Mouse (Mus musculus) cortical plate, adult 2 months (tissue): ENCODE results near the gene Ablim1.

ENCODE experiments used
- CTCF ChIP-seq: fragments of 200-500 bp; IDR thresholded peaks from 2 replicates; pipeline ENCODE4 v1.5.1; 2011; ENCODE audit warnings: mild to moderate bottlenecking, control low read depth, low read length; ENCODE audit not compliant: insufficient read depth; ENCODE audit errors: extremely low read depth
- POLR2A ChIP-seq: fragments of 200-500 bp; IDR thresholded peaks from 2 replicates; pipeline ENCODE4 v1.6.1; 2011; ENCODE audit warnings: mild to moderate bottlenecking, low read length, control low read depth; ENCODE audit not compliant: insufficient read depth; ENCODE audit errors: extremely low read depth

DNA sequence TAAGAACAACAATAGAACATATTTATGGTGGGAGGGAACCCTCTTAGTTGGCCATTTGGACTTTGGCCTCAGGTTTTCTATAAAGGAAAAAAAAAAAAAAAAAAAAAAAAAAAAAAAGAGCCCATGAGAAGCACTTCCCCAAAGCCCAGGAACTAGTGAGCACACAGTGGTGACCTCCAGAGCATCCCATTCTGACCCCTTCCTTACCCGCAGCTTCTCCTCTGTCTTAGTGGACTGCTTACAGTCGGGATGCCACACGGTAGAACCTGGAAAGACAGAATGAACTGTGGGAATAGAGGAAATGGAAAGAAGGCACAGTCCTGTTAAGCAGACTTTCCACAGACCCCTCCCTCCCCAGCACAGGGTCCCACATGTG, 235.1 kb downstream of the Ablim1 start:
- TF ChIP-seq POLR2A (no peak), CTCF (no peak)
